Mouse (Mus musculus): ENCODE measurements around the gene Gria4.
"Not testable (repeated sequence)": the region's sequence is repeated elsewhere in the genome, so short reads cannot be mapped to it uniquely, and the experiment has no call there.

Gria4 gene

GRCm38 (mm10) chr9:4795544-4796288, at the start of gene Gria4:
Gene Gria4, minus strand, starts transcription at chr9:4796234.
- peak; percentile 54 for DNase-seq (ENCODE audit: extremely low spot score, low read depth, low spot score)

- DNase-seq (ENCODE audit: extremely low spot score, low read depth, low spot score) = not testable (repeated sequence)
These were observed 14.9 kb upstream of the Gria4 start for GRCm38 (mm10) chr9:4810941-4811340.

- DNase-seq (ENCODE audit: extremely low spot score, low read depth, low spot score) = no peak
These were observed 7.2 kb upstream of the Gria4 start for GRCm38 (mm10) chr9:4803151-4803755.

- DNase-seq (ENCODE audit: extremely low spot score, low read depth, low spot score) = no peak
These were observed 1.4 kb upstream of the Gria4 start for GRCm38 (mm10) chr9:4797396-4797795.

- no peak for DNase-seq (ENCODE audit: extremely low spot score, low read depth, low spot score)
These were observed 233 bp upstream of the Gria4 start for GRCm38 (mm10) chr9:4796289-4796645.

- no peak for DNase-seq (ENCODE audit: extremely low spot score, low read depth, low spot score)
These were observed 959 bp downstream of the Gria4 start for GRCm38 (mm10) chr9:4795075-4795474.

DNA sequence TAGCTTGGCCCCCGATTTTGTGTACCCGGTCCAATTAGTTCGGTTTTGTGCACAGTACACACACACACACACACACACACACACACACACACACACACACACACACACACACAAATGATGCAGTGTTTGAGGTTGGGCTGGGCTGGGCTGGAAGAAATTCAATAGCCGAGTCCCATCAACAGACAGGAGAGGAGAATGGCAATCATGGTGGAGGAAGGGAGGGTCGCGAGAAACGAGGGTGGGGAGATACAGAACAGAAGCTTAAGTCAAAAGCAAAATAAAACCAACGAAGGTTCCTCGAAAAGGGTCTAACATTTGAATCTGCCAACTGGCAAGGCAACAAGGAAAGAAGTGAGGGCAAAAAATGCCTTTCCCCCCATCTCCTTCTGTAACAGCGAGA, 1.6 kb downstream of the Gria4 start:
- DNase-seq (ENCODE audit: extremely low spot score, low read depth, low spot score) = no peak

DNA sequence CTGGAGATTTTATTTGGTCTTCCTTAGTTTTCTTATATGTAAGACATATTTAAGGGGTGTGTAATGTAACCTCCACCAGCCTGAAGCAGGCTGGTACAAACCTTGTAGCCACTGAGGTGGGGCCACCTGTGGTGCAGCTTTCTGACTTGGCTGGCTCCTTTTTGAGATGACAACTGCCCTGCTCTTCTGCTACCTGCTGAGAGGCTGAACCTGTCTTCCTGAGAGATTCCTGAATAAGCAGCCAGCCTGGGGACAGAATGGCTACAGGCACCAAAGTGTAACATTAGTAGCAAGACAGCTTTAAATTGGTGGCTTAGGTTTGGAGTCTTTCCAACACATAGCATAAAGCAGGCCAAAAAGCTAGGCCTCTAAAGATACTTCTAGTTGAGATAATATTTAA, 46.6 kb downstream of the Gria4 start:
- not testable (repeated sequence) for DNase-seq (ENCODE audit: extremely low spot score, low read depth, low spot score)

DNA sequence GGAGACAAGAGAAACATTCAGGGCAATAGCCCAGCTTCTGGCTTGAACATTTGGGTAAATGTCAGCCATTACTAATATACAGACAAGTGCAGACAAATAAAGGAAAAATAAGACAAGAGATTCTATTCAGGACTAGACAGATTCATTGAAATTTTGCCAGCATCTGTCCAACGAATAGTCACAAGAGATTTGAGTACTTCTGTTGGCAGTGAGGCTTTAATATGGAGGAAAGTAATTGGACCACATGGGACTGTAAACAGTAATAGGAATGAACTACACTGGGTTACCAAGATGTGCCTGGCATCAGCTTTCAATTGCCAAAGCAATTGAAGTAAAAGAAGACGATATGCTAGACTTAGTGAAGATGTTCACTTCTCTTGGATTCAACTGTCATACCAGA, 81.9 kb downstream of the Gria4 start:
- no peak for DNase-seq (ENCODE audit: extremely low spot score, low read depth, low spot score)

DNA sequence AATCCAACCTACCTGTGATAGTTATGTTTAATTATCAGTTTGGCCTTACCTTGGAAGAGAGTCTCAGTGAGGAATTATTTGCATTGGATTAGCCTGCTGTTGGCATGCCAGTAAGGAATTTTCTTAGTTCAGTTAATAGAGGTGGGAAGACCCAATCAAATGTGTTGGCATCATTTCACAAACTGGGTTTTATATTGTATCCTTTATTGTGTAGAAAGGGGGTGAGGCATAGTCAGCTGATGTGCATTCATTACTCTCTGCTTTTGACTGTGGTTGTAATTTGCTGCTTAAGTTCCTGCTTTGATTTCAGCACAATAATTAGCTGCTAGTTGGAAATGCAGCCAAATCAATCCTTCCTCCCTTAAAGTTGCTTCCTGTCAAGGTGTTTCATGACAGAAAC, 83.7 kb downstream of the Gria4 start:
- DNase-seq (ENCODE audit: extremely low spot score, low read depth, low spot score) = no peak

DNA sequence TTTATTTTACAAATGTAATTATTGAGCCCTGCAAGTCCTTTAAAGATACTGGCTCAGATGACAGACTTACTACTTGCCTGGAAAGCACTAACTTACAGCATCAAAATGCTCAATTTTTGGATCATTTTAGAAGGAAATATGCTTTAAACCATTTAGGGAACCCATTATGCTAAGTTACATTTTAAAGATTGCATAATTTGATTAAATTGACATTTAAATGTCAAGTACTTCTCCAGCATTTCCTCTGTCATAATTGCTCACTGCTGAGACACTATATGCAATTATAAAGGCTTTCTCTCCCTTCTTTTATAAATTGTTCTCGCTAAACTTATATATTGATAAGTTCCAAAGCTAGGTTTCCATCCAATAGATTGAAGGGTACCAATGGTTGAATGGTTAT, 108.9 kb downstream of the Gria4 start:
- DNase-seq (ENCODE audit: extremely low spot score, low read depth, low spot score) = no peak

DNA sequence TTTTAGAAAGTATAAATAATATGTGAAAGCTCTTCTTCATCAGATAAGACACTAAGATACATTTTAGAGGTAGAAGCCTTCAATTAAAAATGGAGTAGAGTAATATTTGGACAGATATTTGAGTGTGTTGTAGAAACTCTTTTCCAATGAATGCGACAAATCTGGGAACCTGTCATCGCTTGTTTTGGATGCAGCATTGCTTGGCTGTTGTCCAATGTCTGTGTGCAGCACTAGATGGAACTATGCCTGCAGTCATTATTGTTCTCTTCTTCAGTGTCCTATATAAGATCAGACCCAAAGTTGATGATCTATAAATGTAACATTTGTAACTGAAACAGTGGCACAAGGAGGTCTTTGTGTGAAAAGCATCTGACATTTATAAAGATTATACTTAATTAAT, 115.8 kb downstream of the Gria4 start:
- no peak for DNase-seq (ENCODE audit: extremely low spot score, low read depth, low spot score)

DNA sequence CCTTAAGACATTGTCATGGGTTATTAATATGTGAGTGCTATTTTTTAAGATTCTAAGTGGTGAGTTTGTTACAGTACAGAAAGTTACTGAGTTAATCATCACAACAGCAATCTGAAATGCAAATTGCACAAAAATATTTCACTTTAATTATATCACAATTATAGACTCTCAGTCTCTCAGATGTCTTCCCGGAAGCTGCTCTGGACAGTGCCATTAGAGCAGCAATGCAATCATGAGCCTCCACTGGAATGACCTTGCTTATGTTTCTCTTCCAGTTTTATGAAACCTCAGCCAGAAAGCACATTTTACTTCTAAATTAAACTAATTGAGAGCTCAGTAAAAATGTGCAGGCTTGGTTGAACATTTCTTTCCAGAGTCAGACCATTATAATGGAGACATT, 116.9 kb downstream of the Gria4 start:
- no peak for DNase-seq (ENCODE audit: extremely low spot score, low read depth, low spot score)

GRCm38 (mm10) chr9:4665691-4666090, 130.3 kb downstream of the Gria4 start:
- DNase-seq (ENCODE audit: extremely low spot score, low read depth, low spot score) = no peak

- no peak for DNase-seq (ENCODE audit: extremely low spot score, low read depth, low spot score)
These were observed 133.6 kb downstream of the Gria4 start for GRCm38 (mm10) chr9:4662421-4662820.

DNA sequence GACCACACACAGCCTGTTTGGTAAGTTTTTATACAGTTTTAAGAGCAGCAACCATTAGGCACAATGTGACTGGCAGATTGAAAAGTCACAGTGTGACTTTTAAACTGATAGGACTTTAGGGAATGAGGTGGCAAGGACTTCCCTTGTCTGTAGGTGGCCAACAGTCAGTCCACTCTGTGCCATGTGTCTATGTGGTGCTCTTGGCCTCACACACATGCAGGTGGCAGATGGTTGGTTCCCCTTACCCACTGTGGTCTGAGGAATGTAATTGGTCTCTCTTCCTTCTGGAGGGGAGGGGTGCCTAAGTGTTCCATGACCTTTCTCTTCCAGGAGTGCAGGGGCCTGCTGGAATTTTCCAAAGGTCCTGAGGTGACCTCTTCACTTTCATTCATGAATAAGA, 137.1 kb downstream of the Gria4 start:
- DNase-seq (ENCODE audit: extremely low spot score, low read depth, low spot score) = no peak

- no peak for DNase-seq (ENCODE audit: extremely low spot score, low read depth, low spot score)
These were observed 141.7 kb downstream of the Gria4 start for GRCm38 (mm10) chr9:4654333-4654732.

DNA sequence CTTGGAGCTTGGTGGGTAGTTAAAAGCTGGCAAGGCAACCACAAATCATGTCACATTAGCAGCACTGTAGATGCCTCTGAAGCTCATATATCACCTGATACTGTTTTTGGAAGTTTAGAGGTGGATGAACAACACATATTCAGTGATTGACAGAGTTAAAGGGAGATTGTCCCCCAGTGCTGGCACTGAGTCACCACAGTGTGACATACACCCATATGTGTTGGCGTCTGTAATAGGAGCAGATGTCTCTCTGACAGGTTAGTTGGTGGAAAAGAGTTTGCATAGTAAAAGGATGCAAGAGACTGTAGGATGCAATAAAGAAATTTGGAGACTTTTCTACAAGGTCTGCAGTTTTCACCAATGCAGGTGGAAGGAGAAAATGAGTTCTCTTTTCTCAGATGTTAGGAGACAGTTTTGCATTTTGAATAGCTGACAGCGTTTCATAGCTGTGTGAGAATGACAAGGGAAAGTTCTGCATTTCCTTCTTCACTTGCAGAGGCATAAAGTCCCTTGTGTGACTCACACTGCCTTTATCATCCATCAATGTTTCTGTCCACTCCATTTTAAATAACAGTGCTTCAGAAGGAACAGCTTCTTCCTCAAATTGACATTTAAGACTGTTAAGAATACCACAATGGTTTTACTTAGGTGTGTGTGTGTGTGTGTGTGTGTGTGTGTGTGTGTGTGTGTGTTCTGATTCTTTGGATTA, 156.7 kb downstream of the Gria4 start:
- DNase-seq (ENCODE audit: extremely low spot score, low read depth, low spot score) = no peak

DNA sequence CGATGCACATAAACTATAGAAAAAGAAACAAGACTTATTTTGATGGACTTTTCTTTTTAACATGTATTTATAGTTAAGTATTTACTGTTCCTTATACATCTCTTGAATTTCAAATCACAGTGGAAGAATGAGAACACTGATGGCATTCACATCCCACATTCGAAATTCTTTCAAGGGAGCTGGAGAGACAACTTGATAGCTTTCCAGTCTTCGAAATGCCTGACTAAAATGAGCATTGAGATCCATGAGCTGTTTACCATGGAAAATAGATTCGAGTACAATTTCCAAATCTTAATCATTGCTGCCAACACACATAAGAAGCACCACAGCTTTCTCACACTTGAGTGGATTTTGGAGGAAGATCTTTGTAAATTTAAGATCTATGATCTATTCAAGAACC, 164.1 kb downstream of the Gria4 start:
- DNase-seq (ENCODE audit: extremely low spot score, low read depth, low spot score) = no peak

DNA sequence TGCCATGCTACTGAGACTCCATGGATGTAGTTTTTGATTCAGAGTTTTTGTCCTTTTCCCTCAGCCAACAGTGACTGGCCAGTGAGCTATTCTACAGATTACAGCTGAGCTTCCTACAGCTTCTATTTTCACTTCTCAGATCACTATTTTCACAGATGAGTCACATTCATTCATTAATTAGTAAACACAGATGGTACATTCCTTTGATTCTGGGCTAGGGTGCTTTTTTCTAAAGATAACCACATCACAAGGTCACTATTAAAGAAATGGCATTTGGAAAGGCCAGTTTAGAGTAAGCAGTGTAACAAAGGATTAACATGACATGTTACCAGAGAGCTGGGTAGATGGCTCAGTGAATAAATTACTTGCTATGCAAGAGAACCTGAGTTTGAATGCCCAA, 180.7 kb downstream of the Gria4 start:
- no peak for DNase-seq (ENCODE audit: extremely low spot score, low read depth, low spot score)

DNA sequence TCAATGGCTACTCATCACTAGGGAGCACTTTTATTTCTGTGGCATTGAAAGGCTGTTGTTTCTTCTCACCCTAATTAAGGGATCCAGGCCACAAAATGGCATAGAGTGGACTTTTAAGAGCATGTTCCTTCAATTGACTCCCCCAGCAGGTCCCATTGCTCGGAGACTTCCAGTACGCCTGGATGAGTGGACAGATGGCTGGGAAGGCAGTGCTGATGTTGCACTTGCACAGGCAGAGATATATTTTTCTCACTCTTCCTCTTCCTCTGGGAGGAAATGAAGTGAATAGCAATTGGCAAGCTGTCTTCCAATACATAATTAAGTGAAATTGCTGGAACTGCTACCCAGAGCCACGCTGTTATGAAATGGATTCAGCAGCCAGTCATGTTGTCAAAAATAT, 190.7 kb downstream of the Gria4 start:
- no peak for DNase-seq (ENCODE audit: extremely low spot score, low read depth, low spot score)

- DNase-seq (ENCODE audit: extremely low spot score, low read depth, low spot score) = no peak
These were observed 191.8 kb downstream of the Gria4 start for GRCm38 (mm10) chr9:4604236-4604635.
